ENCODE assay signal across 25 mouse cellular contexts in genomic region chr11:88665799-88666198, GRCm38 (mm10). TPM values are rescaled to one million over a fixed set of nuclear protein-coding genes. Genes with fewer than 3 reads are reported as not detected.
DNase-seq lines count a peak whose midpoint lies in the region; ATAC-seq lines count a peak whose summit lies in the region.
"Had no signal": no experiment of that assay in that cellular context is flagged by ENCODE, and none has a peak within 500 bp of the region (broad histone marks: within the 10 kb centered on the region; RNA-seq: fewer than 3 reads in every experiment).

No protein-coding gene starts in this region.

- peaks cover 76% of the 10 kb centered on the region for H3K36me3 ChIP-seq in forebrain, embryonic 12.5 days (replicated peaks)
- no peaks in the 10 kb centered on the region for H3K36me3 ChIP-seq in forebrain, embryonic 16.5 days (ENCODE audit: control insufficient read depth, insufficient read depth)
- peaks cover 55% of the 10 kb centered on the region for H3K36me3 ChIP-seq in neural tube, embryonic 13.5 days
- no peaks in the 10 kb centered on the region for H3K36me3 ChIP-seq in hindbrain, embryonic 16.5 days (ENCODE audit: control insufficient read depth, insufficient read depth, low read length)
- H3K36me3 ChIP-seq in neural tube, embryonic 15.5 days: 0 out of 2 replicates have a peak, but pooled peaks cover 6% of the 10 kb centered on the region
- H3K36me3 ChIP-seq: stomach, embryonic 15.5 days had no signal

- 56% methylated on average over 15 of the region's 15 CpGs for WGBS in forebrain, embryonic 12.5 days
- 29% methylated on average over 15 of the region's 15 CpGs for WGBS in forebrain, embryonic 16.5 days
- 69% methylated on average over 15 of the region's 15 CpGs for WGBS in neural tube, embryonic 13.5 days
- 67% methylated on average over 15 of the region's 15 CpGs for WGBS in hindbrain, embryonic 16.5 days
- 61% methylated on average over 15 of the region's 15 CpGs for WGBS in neural tube, embryonic 15.5 days

- no peak overlapping the region for H3K4me2 ChIP-seq in forebrain, embryonic 12.5 days
- no peak overlapping the region for H3K4me2 ChIP-seq in forebrain, embryonic 16.5 days (ENCODE audit: low read length)
- no peak overlapping the region for H3K4me2 ChIP-seq in neural tube, embryonic 13.5 days
- H3K4me2 ChIP-seq in hindbrain, embryonic 16.5 days (ENCODE audit: low read length): no peak overlapping the region
- no peak overlapping the region for H3K4me2 ChIP-seq in neural tube, embryonic 15.5 days
- H3K4me2 ChIP-seq: embryonic facial prominence, embryonic 15.5 days; heart, embryonic 12.5 days; liver, embryonic 15.5 days; stomach, embryonic 15.5 days had no signal

- no peaks in the 10 kb centered on the region for H3K9me3 ChIP-seq in forebrain, embryonic 12.5 days
- H3K9me3 ChIP-seq in forebrain, embryonic 16.5 days (ENCODE audit: control insufficient read depth, low read length): no peaks in the 10 kb centered on the region
- H3K9me3 ChIP-seq in neural tube, embryonic 13.5 days: no peaks in the 10 kb centered on the region
- no peaks in the 10 kb centered on the region for H3K9me3 ChIP-seq in hindbrain, embryonic 16.5 days (ENCODE audit: control insufficient read depth, low read length)
- no peaks in the 10 kb centered on the region for H3K9me3 ChIP-seq in neural tube, embryonic 15.5 days (replicated peaks)
- H3K9me3 ChIP-seq: embryonic facial prominence, embryonic 15.5 days; heart, embryonic 12.5 days; liver, embryonic 15.5 days; stomach, embryonic 15.5 days had no signal

- H3K27ac ChIP-seq in forebrain, embryonic 12.5 days: peak overlapping the region; percentile 16; the same call in 1 of the 2 replicates
- no peak overlapping the region for H3K27ac ChIP-seq in forebrain, embryonic 16.5 days (ENCODE audit: low read length)
- no peak overlapping the region; the same call in 1 of the 2 replicates for H3K27ac ChIP-seq in neural tube, embryonic 13.5 days (replicated peaks)
- peak overlapping the region; percentile 65 for H3K27ac ChIP-seq in hindbrain, embryonic 16.5 days (ENCODE audit: low read depth, low read length)
- H3K27ac ChIP-seq in neural tube, embryonic 15.5 days (replicated peaks): 0 out of 2 replicates have a peak overlapping the region, but pooled peaks have one; percentile 28
- H3K27ac ChIP-seq: embryonic facial prominence, embryonic 15.5 days; left cerebral cortex, adult 2 months; liver, embryonic 15.5 days; macrophage; stomach, embryonic 15.5 days had no signal

- H3K4me1 ChIP-seq in forebrain, embryonic 12.5 days: peaks cover 54% of the 10 kb centered on the region
- peaks cover 15% of the 10 kb centered on the region; the same call in 1 of the 2 replicates for H3K4me1 ChIP-seq in forebrain, embryonic 16.5 days (replicated peaks; ENCODE audit: control insufficient read depth, insufficient read depth, low read length)
- peaks cover 76% of the 10 kb centered on the region for H3K4me1 ChIP-seq in neural tube, embryonic 13.5 days (replicated peaks)
- peaks cover 35% of the 10 kb centered on the region for H3K4me1 ChIP-seq in hindbrain, embryonic 16.5 days (ENCODE audit: control insufficient read depth, insufficient read depth, low read depth, low read length)
- H3K4me1 ChIP-seq in neural tube, embryonic 15.5 days: peaks cover 41% of the 10 kb centered on the region

- DNase-seq in neural tube, embryonic 10.5 days (ENCODE audit: extremely low spot score, low spot score): no peak
- DNase-seq in embryo, embryonic 10.5 days (ENCODE audit: low spot score): no peak
- DNase-seq in ovary, postnatal 10 days (ENCODE audit: low spot score): no peak
- DNase-seq: adrenal gland, postnatal 25 days; cerebellum, adult 9-10 months; gastrocnemius, postnatal 25 days; heart, adult 18-20 months; heart, postnatal 10 days; kidney, adult 18-20 months; kidney, postnatal 10 days; right cerebral cortex, adult 18-20 months; thymus, postnatal 25 days had no signal

- no peak overlapping the region for H3K9ac ChIP-seq in forebrain, embryonic 12.5 days
- no peak overlapping the region for H3K9ac ChIP-seq in forebrain, embryonic 16.5 days (replicated peaks; ENCODE audit: low read depth, low read length)
- H3K9ac ChIP-seq in neural tube, embryonic 13.5 days: no peak overlapping the region
- H3K9ac ChIP-seq in hindbrain, embryonic 16.5 days (ENCODE audit: low read depth, low read length): no peak overlapping the region
- H3K9ac ChIP-seq in neural tube, embryonic 15.5 days (replicated peaks): no peak overlapping the region
- H3K9ac ChIP-seq: embryonic facial prominence, embryonic 15.5 days; heart, embryonic 12.5 days; liver, embryonic 15.5 days; stomach, embryonic 15.5 days had no signal

- no peaks in the 10 kb centered on the region for H3K27me3 ChIP-seq in forebrain, embryonic 12.5 days
- no peaks in the 10 kb centered on the region for H3K27me3 ChIP-seq in forebrain, embryonic 16.5 days (replicated peaks; ENCODE audit: control insufficient read depth, insufficient read depth, low read length)
- no peaks in the 10 kb centered on the region for H3K27me3 ChIP-seq in neural tube, embryonic 13.5 days
- no peaks in the 10 kb centered on the region for H3K27me3 ChIP-seq in hindbrain, embryonic 16.5 days (replicated peaks; ENCODE audit: control insufficient read depth, insufficient read depth, low read length)
- H3K27me3 ChIP-seq in neural tube, embryonic 15.5 days (replicated peaks): no peaks in the 10 kb centered on the region
- H3K27me3 ChIP-seq: embryonic facial prominence, embryonic 15.5 days; heart, embryonic 12.5 days; liver, embryonic 15.5 days; stomach, embryonic 15.5 days had no signal

- ATAC-seq in forebrain, embryonic 12.5 days (ENCODE audit: low FRiP score): no peak
- ATAC-seq in forebrain, embryonic 16.5 days: no peak
- peak; percentile 40; the same call in 1 of the 2 replicates for ATAC-seq in neural tube, embryonic 13.5 days (ENCODE audit: low read depth)
- no peak; the same call in 1 of the 2 replicates for ATAC-seq in hindbrain, embryonic 16.5 days
- ATAC-seq in neural tube, embryonic 15.5 days (ENCODE audit: low FRiP score): no peak
- ATAC-seq: CD4-positive, CD25-positive, alpha-beta regulatory T cell, adult 4 months; lung, postnatal 0 days had no signal

- no peak overlapping the region for H3K4me3 ChIP-seq in forebrain, embryonic 12.5 days (replicated peaks)
- no peak overlapping the region for H3K4me3 ChIP-seq in forebrain, embryonic 16.5 days (replicated peaks; ENCODE audit: low read length)
- H3K4me3 ChIP-seq in neural tube, embryonic 13.5 days: no peak overlapping the region
- no peak overlapping the region for H3K4me3 ChIP-seq in hindbrain, embryonic 16.5 days (ENCODE audit: low read length)
- no peak overlapping the region for H3K4me3 ChIP-seq in neural tube, embryonic 15.5 days (replicated peaks)
- H3K4me3 ChIP-seq: embryonic facial prominence, embryonic 15.5 days; heart, embryonic 12.5 days; left cerebral cortex, adult 2 months; liver, embryonic 15.5 days; stomach, embryonic 15.5 days had no signal

RNA-seq across cellular contexts. Expression of gene Msi2, which starts 52.5 kb away (rescaled TPM):
- 34.9 and 35.8 TPM in 2 replicates for polyA plus RNA-seq in forebrain, embryonic 12.5 days (2016; fragmentation: Nextera tagmentation; extraction: Ambion mirVana)
- polyA plus RNA-seq in forebrain, embryonic 16.5 days (2015; fragmentation: Nextera tagmentation; extraction: Ambion mirVana): 19.7 and 23.4 TPM in 2 replicates
- 20.9 and 21.7 TPM in 2 replicates for polyA plus RNA-seq in neural tube, embryonic 13.5 days (2015; fragmentation: Nextera tagmentation; extraction: Ambion mirVana)
- 28.8 and 31.0 TPM in 2 replicates for polyA plus RNA-seq in hindbrain, embryonic 16.5 days (2015; fragmentation: Nextera tagmentation; extraction: Ambion mirVana)
- polyA plus RNA-seq in neural tube, embryonic 15.5 days (2015; fragmentation: Nextera tagmentation; extraction: Ambion mirVana): 17.3 and 20.7 TPM in 2 replicates

Comparison
In these comparisons a context has a peak if more than half of its experiments do, and no peak if none do; other contexts are left out.
1. H3K27ac ChIP-seq: peak in forebrain, embryonic 12.5 days (single experiment), hindbrain, embryonic 16.5 days (single experiment) and neural tube, embryonic 15.5 days (single experiment); none in forebrain, embryonic 16.5 days (single experiment) and neural tube, embryonic 13.5 days (single experiment).